Mouse (Mus musculus): ENCODE measurements around the gene Ube2e1. TPM values are rescaled to one million over a fixed set of nuclear protein-coding genes. Genes with fewer than 3 reads are reported as not detected.

Ube2e1 gene
- polyA plus RNA-seq (2014; fragmentation: Nextera tagmentation; extraction: Ambion mirVana): 75.6 and 79.6 TPM in 2 replicates

DNA sequence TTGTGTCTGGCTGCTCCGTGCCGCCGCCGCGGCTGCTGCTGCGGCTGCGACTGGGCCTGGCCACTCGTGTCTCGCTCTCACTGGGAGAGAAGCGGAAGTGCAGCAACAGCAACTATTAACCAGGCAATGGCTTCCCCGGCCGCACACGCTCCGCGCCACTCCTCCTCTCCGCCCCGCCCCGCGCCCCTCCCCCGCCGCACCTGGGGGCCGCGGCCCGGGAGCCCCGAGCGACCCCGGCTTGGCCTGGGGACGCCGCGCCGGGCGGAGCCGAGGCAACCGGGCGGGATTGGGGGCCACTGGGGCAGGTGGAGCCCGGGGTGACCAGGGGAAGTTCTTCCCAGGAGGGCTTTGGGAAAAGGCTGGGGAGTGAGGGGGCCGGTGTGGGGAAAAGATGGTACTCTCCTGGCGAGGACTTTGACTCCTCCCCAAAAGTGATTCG is at the start of gene Ube2e1:
Gene Ube2e1 (minus strand): TSS at position 167 of the 439 bp plus-strand sequence.
- Histone ChIP-seq H3K4me3 (replicated peaks; ENCODE audit: low read length) (peak within 1 kb of the TSS; percentile 90), H3K9ac (peak within 1 kb of the TSS; percentile 97), H3K4me2 (replicated peaks) (peak within 1 kb of the TSS; percentile 63), H3K27me3 (ENCODE audit: control insufficient read depth, insufficient read depth, low read length) (no peaks in the 10 kb centered on the region), H3K27ac (peak within 1 kb of the TSS; percentile 88), H3K36me3 (replicated peaks; ENCODE audit: control insufficient read depth, insufficient read depth) (no peaks in the 10 kb centered on the region), H3K9me3 (ENCODE audit: control insufficient read depth, low read length) (no peaks in the 10 kb centered on the region), H3K4me1 (replicated peaks; ENCODE audit: control insufficient read depth, insufficient read depth, low read length) (peaks cover 29% of the 10 kb centered on the region)
- ATAC-seq (ENCODE audit: low FRiP score) (peak; percentile 94), DNase-seq (ENCODE audit: low spot score) (peak; percentile 77)
- WGBS: under 1% methylated on average over 38 of the region's 39 CpGs

DNA sequence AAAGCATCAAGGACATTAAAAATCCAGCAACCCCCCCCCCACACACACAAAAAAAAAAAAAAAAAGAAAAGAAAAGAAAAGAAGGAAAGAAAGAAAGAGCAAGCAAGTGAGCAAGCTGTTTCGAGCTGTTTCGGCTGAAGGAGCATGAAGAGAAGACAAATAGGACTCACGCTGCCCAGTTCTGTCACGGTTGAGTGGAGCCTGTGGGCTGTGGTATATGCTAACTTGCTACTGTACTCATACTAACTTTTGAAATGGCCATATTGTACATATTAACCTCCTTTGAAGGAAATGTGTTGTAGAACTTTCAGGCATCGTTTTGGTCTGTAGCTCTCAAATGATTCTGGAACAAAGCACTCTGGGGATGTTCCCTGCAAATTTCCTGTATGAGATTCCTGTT is 48.2 kb upstream of the Ube2e1 start:
- H3K4me3 ChIP-seq (replicated peaks; ENCODE audit: low read length): no peak overlapping the region
- H3K36me3 ChIP-seq (replicated peaks; ENCODE audit: control insufficient read depth, insufficient read depth): no peaks in the 10 kb centered on the region
- no peak overlapping the region for H3K9ac ChIP-seq
- no peak overlapping the region for H3K4me2 ChIP-seq (replicated peaks)
- DNase-seq (ENCODE audit: low spot score): no peak
- no peaks in the 10 kb centered on the region for H3K4me1 ChIP-seq (replicated peaks; ENCODE audit: control insufficient read depth, insufficient read depth, low read length)
- no peaks in the 10 kb centered on the region for H3K9me3 ChIP-seq (ENCODE audit: control insufficient read depth, low read length)
- no peaks in the 10 kb centered on the region for H3K27me3 ChIP-seq (ENCODE audit: control insufficient read depth, insufficient read depth, low read length)
- no peak overlapping the region for H3K27ac ChIP-seq
- no peak for ATAC-seq (ENCODE audit: low FRiP score)
- WGBS: 60% methylated on average over 5 of the region's 5 CpGs

DNA sequence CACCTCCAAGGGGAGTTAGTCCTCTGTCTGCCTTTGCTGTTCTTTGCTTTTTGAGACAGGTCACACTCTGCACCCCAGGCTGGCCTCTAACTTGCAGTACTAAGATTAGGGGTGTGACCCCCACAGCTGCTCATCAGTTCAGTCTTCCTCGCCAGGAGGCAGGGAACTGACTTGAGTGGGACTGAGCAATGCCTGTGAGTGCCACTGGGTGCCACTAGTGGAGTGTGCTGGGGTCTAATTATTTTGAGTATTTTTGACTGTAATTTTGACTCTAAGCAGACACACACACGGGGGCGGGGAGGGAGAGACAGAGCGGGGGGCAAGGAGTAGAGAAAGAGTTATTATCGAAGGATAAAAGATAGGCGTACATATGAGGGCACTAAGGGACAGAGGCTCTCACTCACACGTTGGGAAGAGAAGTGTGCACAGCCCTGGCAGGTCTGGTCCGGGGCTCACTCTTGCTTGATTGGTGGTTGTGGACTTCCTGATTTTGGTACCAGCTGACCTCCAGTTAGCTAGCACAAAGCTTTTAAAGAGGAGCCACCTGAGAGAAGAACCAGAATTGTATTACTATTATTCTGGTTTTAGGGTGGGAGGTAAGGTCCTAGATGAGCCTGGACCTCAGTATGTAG is 46.4 kb upstream of the Ube2e1 start:
- Histone ChIP-seq H3K27me3 (ENCODE audit: control insufficient read depth, insufficient read depth, low read length) (no peaks in the 10 kb centered on the region), H3K4me2 (replicated peaks) (no peak overlapping the region), H3K36me3 (replicated peaks; ENCODE audit: control insufficient read depth, insufficient read depth) (no peaks in the 10 kb centered on the region), H3K4me1 (replicated peaks; ENCODE audit: control insufficient read depth, insufficient read depth, low read length) (no peaks in the 10 kb centered on the region), H3K27ac (no peak overlapping the region), H3K9me3 (ENCODE audit: control insufficient read depth, low read length) (no peaks in the 10 kb centered on the region), H3K4me3 (replicated peaks; ENCODE audit: low read length) (no peak overlapping the region), H3K9ac (no peak overlapping the region)
- peak; percentile 49; the same call in 1 of the 2 replicates for ATAC-seq (ENCODE audit: low FRiP score)
- 75% methylated on average over 8 of the region's 8 CpGs for WGBS
- DNase-seq (ENCODE audit: low spot score): no peak

DNA sequence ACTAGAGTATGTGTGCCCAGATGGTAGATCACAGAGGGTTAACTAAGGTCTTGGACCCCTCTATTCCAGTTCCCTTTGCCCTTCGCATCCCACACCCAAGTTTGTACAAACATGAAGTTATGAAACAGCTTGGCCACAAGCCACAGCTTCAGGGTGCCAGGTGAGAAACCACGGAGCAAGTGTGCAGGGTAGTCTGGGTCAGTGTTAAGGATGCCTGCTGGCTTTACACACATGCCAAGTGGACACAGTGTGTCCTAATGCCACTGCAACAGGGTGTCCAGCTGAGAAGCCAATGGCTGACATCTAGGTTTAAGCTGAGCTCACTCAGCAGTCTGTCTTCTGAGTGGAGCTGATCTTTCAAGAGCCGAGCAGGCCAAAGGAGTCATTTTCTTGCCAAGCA is 44.5 kb upstream of the Ube2e1 start:
- Histone ChIP-seq H3K9ac (no peak overlapping the region), H3K9me3 (ENCODE audit: control insufficient read depth, low read length) (no peaks in the 10 kb centered on the region), H3K36me3 (replicated peaks; ENCODE audit: control insufficient read depth, insufficient read depth) (no peaks in the 10 kb centered on the region), H3K27me3 (ENCODE audit: control insufficient read depth, insufficient read depth, low read length) (no peaks in the 10 kb centered on the region), H3K4me2 (replicated peaks) (no peak overlapping the region), H3K27ac (no peak overlapping the region), H3K4me3 (replicated peaks; ENCODE audit: low read length) (no peak overlapping the region), H3K4me1 (replicated peaks; ENCODE audit: control insufficient read depth, insufficient read depth, low read length) (no peaks in the 10 kb centered on the region)
- no peak for DNase-seq (ENCODE audit: low spot score)
- WGBS: 77% methylated on average over 3 of the region's 3 CpGs
- ATAC-seq (ENCODE audit: low FRiP score): no peak

DNA sequence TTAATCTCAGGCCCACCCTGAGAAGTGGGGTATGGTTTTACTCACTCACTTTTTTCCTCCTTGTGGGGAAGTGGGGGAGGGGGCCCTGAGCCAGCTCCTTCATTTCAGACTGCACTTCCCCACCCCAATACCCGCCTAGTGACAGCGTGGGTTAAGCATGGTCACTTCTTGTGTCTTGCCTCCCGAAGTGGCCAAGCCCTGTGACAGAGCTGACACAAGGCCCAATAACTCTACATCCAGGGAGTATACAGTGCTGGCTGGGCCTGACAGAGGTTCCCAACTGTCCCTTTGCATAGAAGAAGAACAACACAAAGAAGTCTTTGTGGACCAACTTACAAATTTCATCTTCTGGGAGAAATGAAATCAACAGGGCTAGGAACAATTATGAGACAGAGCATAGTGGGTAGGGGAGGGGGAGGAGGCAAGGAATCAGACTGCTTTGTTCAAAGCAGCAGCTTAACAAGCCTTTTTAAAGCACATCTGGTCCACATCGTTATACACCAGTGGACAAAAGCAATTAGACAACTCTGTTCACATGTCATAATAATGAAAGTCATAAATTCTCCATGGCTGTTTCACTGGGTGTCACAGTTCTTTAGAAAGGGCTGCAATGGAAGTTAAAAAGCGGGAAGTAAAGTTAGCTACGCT is 42.2 kb upstream of the Ube2e1 start:
- Histone ChIP-seq H3K36me3 (replicated peaks; ENCODE audit: control insufficient read depth, insufficient read depth) (no peaks in the 10 kb centered on the region), H3K9me3 (ENCODE audit: control insufficient read depth, low read length) (no peaks in the 10 kb centered on the region), H3K9ac (no peak overlapping the region), H3K4me1 (replicated peaks; ENCODE audit: control insufficient read depth, insufficient read depth, low read length) (no peaks in the 10 kb centered on the region), H3K27me3 (ENCODE audit: control insufficient read depth, insufficient read depth, low read length) (no peaks in the 10 kb centered on the region), H3K27ac (no peak overlapping the region), H3K4me2 (replicated peaks) (no peak overlapping the region), H3K4me3 (replicated peaks; ENCODE audit: low read length) (no peak overlapping the region)
- DNase-seq (ENCODE audit: low spot score) (no peak), ATAC-seq (ENCODE audit: low FRiP score) (peak; percentile 68; the same call in 1 of the 2 replicates)
- WGBS: 41% methylated on average over 6 of the region's 6 CpGs

DNA sequence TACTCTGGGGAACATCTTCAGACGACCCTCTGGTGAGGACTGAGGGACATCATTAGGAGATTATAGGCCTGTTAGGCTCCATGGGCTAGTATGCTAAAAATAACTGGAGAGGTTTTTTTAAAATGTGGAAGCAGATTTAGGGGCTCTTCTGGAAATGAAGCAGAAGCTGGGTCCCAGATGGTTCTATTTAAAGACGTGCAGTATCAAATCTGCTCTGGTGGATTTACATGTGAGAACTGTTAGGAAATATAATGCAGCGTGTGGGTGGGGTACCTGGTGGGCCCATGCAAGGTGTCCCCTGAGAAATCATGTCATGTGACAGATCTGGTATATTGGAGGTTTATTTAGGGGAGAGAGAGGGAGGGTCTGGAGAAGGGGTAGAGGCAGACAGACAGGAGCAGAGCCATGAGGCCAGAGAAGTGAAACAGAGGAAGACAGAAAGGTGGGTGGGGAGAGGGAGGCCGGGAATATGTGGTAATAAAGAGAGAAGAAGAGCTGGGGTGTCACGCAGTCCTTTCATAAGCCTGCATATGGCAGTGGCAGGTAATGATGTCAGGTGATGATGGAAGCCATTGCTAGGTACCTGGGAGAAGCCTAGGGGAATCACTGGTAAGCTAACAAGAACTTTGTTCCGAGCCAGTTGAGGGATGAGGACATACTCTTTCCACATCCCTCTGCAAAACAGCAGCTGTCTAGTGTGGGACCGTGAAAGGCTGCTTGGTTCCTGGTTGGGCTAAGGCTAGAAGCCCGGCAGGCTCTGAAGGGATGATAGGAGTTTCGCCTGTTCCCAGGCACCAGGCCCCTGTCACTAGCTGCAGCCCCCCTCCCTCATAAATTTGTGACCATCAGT is 41.3 kb upstream of the Ube2e1 start:
- no peaks in the 10 kb centered on the region for H3K27me3 ChIP-seq (ENCODE audit: control insufficient read depth, insufficient read depth, low read length)
- WGBS: 86% methylated on average over 9 of the region's 9 CpGs
- no peak overlapping the region for H3K9ac ChIP-seq
- H3K4me1 ChIP-seq (replicated peaks; ENCODE audit: control insufficient read depth, insufficient read depth, low read length): no peaks in the 10 kb centered on the region
- H3K4me2 ChIP-seq (replicated peaks): no peak overlapping the region
- H3K4me3 ChIP-seq (replicated peaks; ENCODE audit: low read length): no peak overlapping the region
- H3K9me3 ChIP-seq (ENCODE audit: control insufficient read depth, low read length): no peaks in the 10 kb centered on the region
- no peak overlapping the region for H3K27ac ChIP-seq
- DNase-seq (ENCODE audit: low spot score) (no peak), ATAC-seq (ENCODE audit: low FRiP score) (no peak)
- H3K36me3 ChIP-seq (replicated peaks; ENCODE audit: control insufficient read depth, insufficient read depth): no peaks in the 10 kb centered on the region

DNA sequence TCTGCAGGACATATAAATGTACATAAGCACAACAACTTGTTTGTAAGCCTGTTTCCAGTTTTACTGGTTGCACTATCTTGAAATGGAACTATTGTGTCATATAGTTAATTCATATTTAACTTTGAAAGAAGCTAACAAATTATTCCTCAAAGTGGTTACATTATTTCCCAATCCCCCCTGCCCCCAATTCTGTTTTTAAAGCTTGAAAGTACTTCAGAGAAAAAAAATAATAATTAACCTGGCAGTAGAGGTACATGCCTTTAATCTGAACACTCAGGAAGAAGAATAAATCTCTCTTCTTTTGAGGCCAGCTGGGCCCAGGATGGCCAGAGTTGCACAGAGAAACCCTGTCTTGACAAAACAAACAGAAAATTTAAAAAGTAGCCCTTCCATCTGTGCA is 37.4 kb upstream of the Ube2e1 start:
- Histone ChIP-seq H3K4me2 (replicated peaks) (no peak overlapping the region), H3K9ac (no peak overlapping the region), H3K27ac (no peak overlapping the region), H3K27me3 (ENCODE audit: control insufficient read depth, insufficient read depth, low read length) (no peaks in the 10 kb centered on the region), H3K4me3 (replicated peaks; ENCODE audit: low read length) (no peak overlapping the region), H3K9me3 (ENCODE audit: control insufficient read depth, low read length) (no peaks in the 10 kb centered on the region), H3K4me1 (replicated peaks; ENCODE audit: control insufficient read depth, insufficient read depth, low read length) (no peaks in the 10 kb centered on the region), H3K36me3 (replicated peaks; ENCODE audit: control insufficient read depth, insufficient read depth) (no peaks in the 10 kb centered on the region)
- no peak for ATAC-seq (ENCODE audit: low FRiP score)
- DNase-seq (ENCODE audit: low spot score): no peak

DNA sequence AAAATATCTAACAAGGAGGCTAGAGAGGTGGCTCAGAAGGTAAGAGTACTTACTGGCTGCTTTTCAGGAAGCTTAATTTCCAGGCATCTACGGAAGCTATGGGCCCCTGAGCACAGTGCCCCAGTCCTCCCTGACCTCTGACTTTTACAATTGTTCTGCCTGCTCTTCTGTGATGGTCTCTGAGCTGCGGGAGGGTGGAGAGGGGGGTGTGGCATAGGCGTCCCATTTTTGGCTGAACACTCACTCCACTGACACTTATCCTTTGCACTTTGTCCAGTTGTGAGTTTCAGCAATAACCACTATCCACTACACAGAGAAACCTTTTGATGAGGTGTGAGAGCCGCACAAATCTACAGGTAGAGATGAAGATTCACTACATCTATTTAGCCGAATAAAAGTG is 35.4 kb upstream of the Ube2e1 start:
- H3K27ac ChIP-seq: no peak overlapping the region
- H3K36me3 ChIP-seq (replicated peaks; ENCODE audit: control insufficient read depth, insufficient read depth): no peaks in the 10 kb centered on the region
- H3K4me3 ChIP-seq (replicated peaks; ENCODE audit: low read length): no peak overlapping the region
- WGBS: 37% methylated on average over 5 of the region's 5 CpGs
- no peaks in the 10 kb centered on the region for H3K27me3 ChIP-seq (ENCODE audit: control insufficient read depth, insufficient read depth, low read length)
- H3K9ac ChIP-seq: no peak overlapping the region
- no peak overlapping the region for H3K4me2 ChIP-seq (replicated peaks)
- no peak for ATAC-seq (ENCODE audit: low FRiP score)
- H3K9me3 ChIP-seq (ENCODE audit: control insufficient read depth, low read length): no peaks in the 10 kb centered on the region
- no peak for DNase-seq (ENCODE audit: low spot score)
- no peaks in the 10 kb centered on the region for H3K4me1 ChIP-seq (replicated peaks; ENCODE audit: control insufficient read depth, insufficient read depth, low read length)

DNA sequence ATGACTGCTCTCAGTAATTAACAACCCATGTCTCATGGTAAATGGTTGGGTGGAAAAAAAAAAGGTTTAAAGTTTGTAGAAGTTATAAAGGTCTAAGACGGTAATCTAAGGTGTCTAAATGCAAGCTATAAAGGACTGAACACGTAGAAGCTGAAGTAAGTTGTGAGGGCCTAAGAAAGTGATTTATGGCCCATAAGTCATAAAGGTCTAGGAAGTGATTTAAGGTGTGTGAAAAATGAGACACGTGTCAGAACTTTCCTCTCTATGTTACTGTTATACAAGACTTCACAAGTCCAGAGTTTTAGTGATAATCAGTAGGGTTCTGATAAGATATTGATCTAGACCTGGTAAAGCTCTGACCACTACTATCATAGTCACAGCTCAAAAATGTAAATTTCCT is 32.7 kb upstream of the Ube2e1 start:
- Histone ChIP-seq H3K4me2 (replicated peaks) (no peak overlapping the region), H3K27ac (no peak overlapping the region), H3K36me3 (replicated peaks; ENCODE audit: control insufficient read depth, insufficient read depth) (no peaks in the 10 kb centered on the region), H3K9ac (no peak overlapping the region), H3K4me3 (replicated peaks; ENCODE audit: low read length) (no peak overlapping the region), H3K9me3 (ENCODE audit: control insufficient read depth, low read length) (no peaks in the 10 kb centered on the region), H3K27me3 (ENCODE audit: control insufficient read depth, insufficient read depth, low read length) (no peaks in the 10 kb centered on the region), H3K4me1 (replicated peaks; ENCODE audit: control insufficient read depth, insufficient read depth, low read length) (no peaks in the 10 kb centered on the region)
- DNase-seq (ENCODE audit: low spot score) (no peak), ATAC-seq (ENCODE audit: low FRiP score) (no peak)
- 86% methylated on average over 3 of the region's 3 CpGs for WGBS
